Mouse (Mus musculus): ENCODE measurements around the gene Mast3.

- no peak for TF ChIP-seq EP300 (optimal IDR thresholded peaks at IDR 0.05)
- TF ChIP-seq CTCF (IDR thresholded peaks at IDR 0.05; ENCODE audit: low read depth): 0 out of 2 replicates have a peak, but pooled peaks have one; percentile 1
These were observed 31.0 kb downstream of the Mast3 start for GRCm38 (mm10) chr8:70773833-70774232.
